Mouse (Mus musculus): ENCODE data around the gene Prnp. TPM values are rescaled to one million over a fixed set of nuclear protein-coding genes. Genes with fewer than 3 reads are reported as not detected.

Gene Prnp
- polyA plus RNA-seq, 1 experiment from 2014 or later = 63.8 TPM

DNA sequence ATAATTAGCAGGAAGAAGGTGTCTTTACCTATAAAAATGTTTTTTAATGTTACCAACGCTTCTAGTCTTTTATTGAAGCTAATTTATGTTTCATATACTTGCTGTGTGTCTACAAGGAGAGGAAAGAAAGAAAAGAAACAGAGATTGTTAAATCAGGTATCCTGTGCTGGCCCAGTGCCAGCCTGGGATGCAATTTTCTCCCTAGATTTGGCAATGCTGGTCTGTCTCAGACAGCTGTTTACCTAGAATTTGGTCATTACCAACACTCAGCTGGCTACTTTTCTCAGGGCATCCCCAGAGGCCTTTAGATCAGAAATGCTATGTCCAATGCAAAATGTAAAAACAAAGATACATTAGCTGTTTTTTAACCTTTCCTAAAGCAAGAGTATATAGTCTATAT is 36.4 kb upstream of the Prnp start:
- Histone ChIP-seq H3K4me3 (replicated peaks; ENCODE audit: low read depth, low read length) (no peak overlapping the region), H3K27me3 (ENCODE audit: insufficient read depth, low read length) (no peaks in the 10 kb centered on the region), H3K4me1 (replicated peaks; ENCODE audit: insufficient read depth, low read length) (no peaks in the 10 kb centered on the region), H3K36me3 (ENCODE audit: insufficient read depth, low read length) (no peaks in the 10 kb centered on the region), H3K9ac (ENCODE audit: low read depth, low read length) (no peak overlapping the region), H3K9me3 (replicated peaks; ENCODE audit: low read length) (no peaks in the 10 kb centered on the region), H3K27ac (no peak overlapping the region), H3K4me2 (ENCODE audit: low read length) (no peak overlapping the region)
- DNase-seq (ENCODE audit: low spot score) = no peak
- TF ChIP-seq CTCF (IDR thresholded peaks at IDR 0.05; ENCODE audit: low read depth) = no peak
- WGBS = 62% methylated on average over 1 of the region's 1 CpGs
- no peak for ATAC-seq (replicated peaks; ENCODE audit: low FRiP score, low read depth)

- H3K4me1 ChIP-seq (replicated peaks; ENCODE audit: insufficient read depth, low read length) = no peaks in the 10 kb centered on the region
- ATAC-seq (replicated peaks; ENCODE audit: low FRiP score, low read depth) (no peak), DNase-seq (ENCODE audit: low spot score) (peak; percentile 7)
- no peak for TF ChIP-seq CTCF (IDR thresholded peaks at IDR 0.05; ENCODE audit: low read depth)
- no peak overlapping the region for H3K4me3 ChIP-seq (replicated peaks; ENCODE audit: low read depth, low read length)
- no peaks in the 10 kb centered on the region for H3K9me3 ChIP-seq (replicated peaks; ENCODE audit: low read length)
- H3K4me2 ChIP-seq (ENCODE audit: low read length) = no peak overlapping the region
- H3K36me3 ChIP-seq (ENCODE audit: insufficient read depth, low read length) = no peaks in the 10 kb centered on the region
- WGBS = 84% methylated on average over 7 of the region's 7 CpGs
- H3K27me3 ChIP-seq (ENCODE audit: insufficient read depth, low read length) = no peaks in the 10 kb centered on the region
- no peak overlapping the region for H3K27ac ChIP-seq
- no peak overlapping the region for H3K9ac ChIP-seq (ENCODE audit: low read depth, low read length)
These were observed 33.0 kb upstream of the Prnp start for GRCm38 (mm10) chr2:131876551-131877265.

GRCm38 (mm10) chr2:131881766-131882165 is 28.0 kb upstream of the Prnp start:
- ATAC-seq (replicated peaks; ENCODE audit: low FRiP score, low read depth) = no peak
- Histone ChIP-seq H3K27ac (no peak overlapping the region), H3K4me2 (ENCODE audit: low read length) (no peak overlapping the region), H3K9ac (ENCODE audit: low read depth, low read length) (no peak overlapping the region), H3K4me1 (replicated peaks; ENCODE audit: insufficient read depth, low read length) (no peaks in the 10 kb centered on the region), H3K9me3 (replicated peaks; ENCODE audit: low read length) (no peaks in the 10 kb centered on the region), H3K27me3 (ENCODE audit: insufficient read depth, low read length) (no peaks in the 10 kb centered on the region), H3K4me3 (replicated peaks; ENCODE audit: low read depth, low read length) (no peak overlapping the region), H3K36me3 (ENCODE audit: insufficient read depth, low read length) (no peaks in the 10 kb centered on the region)
- WGBS = 74% methylated on average over 4 of the region's 4 CpGs
- no peak for TF ChIP-seq CTCF (IDR thresholded peaks at IDR 0.05; ENCODE audit: low read depth)
- DNase-seq (ENCODE audit: low spot score) = no peak

- DNase-seq (ENCODE audit: low spot score) (no peak), ATAC-seq (replicated peaks; ENCODE audit: low FRiP score, low read depth) (no peak)
- no peaks in the 10 kb centered on the region for H3K9me3 ChIP-seq (replicated peaks; ENCODE audit: low read length)
- no peaks in the 10 kb centered on the region for H3K36me3 ChIP-seq (ENCODE audit: insufficient read depth, low read length)
- H3K9ac ChIP-seq (ENCODE audit: low read depth, low read length) = no peak overlapping the region
- no peak overlapping the region for H3K27ac ChIP-seq
- H3K4me3 ChIP-seq (replicated peaks; ENCODE audit: low read depth, low read length) = no peak overlapping the region
- WGBS = 78% methylated on average over 2 of the region's 2 CpGs
- H3K4me2 ChIP-seq (ENCODE audit: low read length) = no peak overlapping the region
- no peak for TF ChIP-seq CTCF (IDR thresholded peaks at IDR 0.05; ENCODE audit: low read depth)
- no peaks in the 10 kb centered on the region for H3K27me3 ChIP-seq (ENCODE audit: insufficient read depth, low read length)
- H3K4me1 ChIP-seq (replicated peaks; ENCODE audit: insufficient read depth, low read length) = no peaks in the 10 kb centered on the region
These were observed 26.6 kb upstream of the Prnp start for GRCm38 (mm10) chr2:131883136-131883535.

DNA sequence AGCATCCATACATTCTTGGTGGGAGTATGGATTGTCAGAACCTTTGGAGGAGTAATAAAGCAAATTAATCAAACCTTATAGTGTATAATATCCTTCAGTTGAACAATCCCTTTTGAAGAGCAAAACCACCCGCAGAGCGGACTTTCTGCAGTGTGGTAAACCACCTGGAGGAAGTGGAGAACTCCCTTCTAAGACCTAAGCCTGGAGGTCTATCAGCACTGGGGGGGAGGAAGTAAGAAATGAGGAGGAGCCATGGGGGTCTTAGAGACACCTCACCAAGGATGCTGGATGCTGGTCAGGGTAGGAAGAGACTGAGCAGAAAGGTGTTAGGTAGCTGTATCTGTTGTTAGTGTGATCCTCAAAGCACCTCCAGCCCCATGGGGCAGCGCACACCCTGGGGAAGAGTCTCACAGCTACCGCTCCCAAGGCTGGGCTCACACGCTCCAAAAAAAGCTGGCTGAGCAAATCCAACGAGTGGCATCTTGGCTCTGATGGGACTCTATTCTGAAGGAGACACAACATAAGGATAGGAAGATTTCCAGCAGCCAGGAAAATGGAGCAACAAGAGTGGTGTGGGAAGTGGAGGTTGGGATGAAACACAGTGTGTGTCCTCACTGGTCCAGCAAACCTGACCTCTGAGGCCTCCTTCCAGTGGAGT is 23.1 kb upstream of the Prnp start:
- no peak for ATAC-seq (replicated peaks; ENCODE audit: low FRiP score, low read depth)
- TF ChIP-seq CTCF (IDR thresholded peaks at IDR 0.05; ENCODE audit: low read depth) = no peak
- Histone ChIP-seq H3K27ac (no peak overlapping the region), H3K4me3 (replicated peaks; ENCODE audit: low read depth, low read length) (no peak overlapping the region), H3K9me3 (replicated peaks; ENCODE audit: low read length) (no peaks in the 10 kb centered on the region), H3K4me1 (replicated peaks; ENCODE audit: insufficient read depth, low read length) (no peaks in the 10 kb centered on the region), H3K4me2 (ENCODE audit: low read length) (no peak overlapping the region), H3K36me3 (ENCODE audit: insufficient read depth, low read length) (no peaks in the 10 kb centered on the region), H3K27me3 (ENCODE audit: insufficient read depth, low read length) (no peaks in the 10 kb centered on the region), H3K9ac (ENCODE audit: low read depth, low read length) (no peak overlapping the region)
- WGBS = 87% methylated on average over 6 of the region's 6 CpGs
- DNase-seq (ENCODE audit: low spot score) = no peak

DNA sequence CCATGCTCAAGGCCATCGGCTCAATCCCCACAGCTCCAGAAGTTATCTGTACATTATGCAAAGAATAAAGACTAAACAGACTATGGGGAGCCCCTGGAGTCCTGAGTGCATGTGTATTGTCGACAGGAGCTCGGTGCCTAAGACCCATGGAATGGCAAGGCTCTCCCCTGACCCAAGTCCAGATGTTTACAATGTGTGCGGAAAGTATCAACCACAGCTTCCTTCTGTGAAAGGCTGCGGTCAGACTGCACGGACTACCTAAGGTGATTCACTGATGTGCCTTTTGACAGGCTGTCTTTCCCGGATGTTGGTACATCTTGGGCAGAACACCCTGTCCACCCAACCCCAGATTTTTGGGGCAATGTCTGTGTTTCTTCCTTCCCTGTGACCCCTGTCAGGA is 21.5 kb upstream of the Prnp start:
- Histone ChIP-seq H3K27me3 (ENCODE audit: insufficient read depth, low read length) (no peaks in the 10 kb centered on the region), H3K9ac (ENCODE audit: low read depth, low read length) (no peak overlapping the region), H3K9me3 (replicated peaks; ENCODE audit: low read length) (no peaks in the 10 kb centered on the region), H3K36me3 (ENCODE audit: insufficient read depth, low read length) (no peaks in the 10 kb centered on the region), H3K4me2 (ENCODE audit: low read length) (no peak overlapping the region), H3K27ac (no peak overlapping the region), H3K4me1 (replicated peaks; ENCODE audit: insufficient read depth, low read length) (no peaks in the 10 kb centered on the region), H3K4me3 (replicated peaks; ENCODE audit: low read depth, low read length) (no peak overlapping the region)
- DNase-seq (ENCODE audit: low spot score) (no peak), ATAC-seq (replicated peaks; ENCODE audit: low FRiP score, low read depth) (no peak)
- TF ChIP-seq CTCF (IDR thresholded peaks at IDR 0.05; ENCODE audit: low read depth) = no peak
- 83% methylated on average over 7 of the region's 7 CpGs for WGBS

Measured in kidney, postnatal 0 days (tissue).